Mouse (Mus musculus): ENCODE measurements at regions not wholly inside any gene's neighbourhood (a gene's known extent, or its start where the extent isn't known, plus 50 kb on each side); places are given as distances from the start of the nearest gene placed in this dataset.

DNA sequence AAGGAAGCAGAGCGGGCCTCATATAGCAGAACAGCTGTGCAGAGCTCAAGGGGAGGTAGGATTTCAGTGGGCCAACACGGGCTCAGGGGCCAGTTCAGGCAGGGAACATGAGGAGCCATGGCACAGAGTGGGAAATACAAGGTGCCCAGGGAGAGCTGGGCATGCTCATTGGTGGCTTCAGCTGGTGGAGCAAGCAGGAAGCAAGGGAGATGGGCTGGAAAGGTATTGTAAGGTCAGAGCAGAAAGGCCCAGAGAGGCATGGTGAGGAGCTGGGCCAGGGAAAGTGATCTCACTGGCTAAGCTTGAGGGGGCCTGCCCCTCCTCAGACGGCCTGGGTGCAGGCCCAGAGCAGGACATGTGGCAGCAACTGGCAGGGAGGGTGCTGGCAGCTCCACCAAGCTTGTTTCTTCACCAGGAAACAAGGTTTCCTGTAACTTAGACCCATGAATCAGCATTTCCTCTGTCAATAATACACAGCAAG lies 155.2 kb upstream of the Lpp start:
- H3K27ac ChIP-seq (ENCODE audit: control insufficient read depth, insufficient read depth, low read length): peak overlapping the region; percentile 48
- 34% methylated on average over 3 of the region's 3 CpGs for WGBS
- no peak overlapping the region for H3K4me3 ChIP-seq (ENCODE audit: control insufficient read depth, insufficient read depth, low read length)
- peaks cover 29% of the 10 kb centered on the region for H3K4me1 ChIP-seq (replicated peaks; ENCODE audit: control insufficient read depth, insufficient read depth, low read length)
- peak; percentile 51 for DNase-seq
- no peak for TF ChIP-seq CTCF (IDR thresholded peaks at IDR 0.05; ENCODE audit: borderline replicate concordance, control insufficient read depth, extremely low read depth, insufficient read depth, low read length, poor library complexity)
- no peak for TF ChIP-seq POLR2A (IDR thresholded peaks at IDR 0.05; ENCODE audit: control insufficient read depth, extremely low read depth, insufficient read depth, low read length, poor library complexity)
- no peaks in the 10 kb centered on the region for H3K36me3 ChIP-seq (ENCODE audit: control insufficient read depth, insufficient read depth, low read length)
- no peaks in the 10 kb centered on the region for H3K27me3 ChIP-seq (ENCODE audit: control insufficient read depth, insufficient read depth, low read length)

DNA sequence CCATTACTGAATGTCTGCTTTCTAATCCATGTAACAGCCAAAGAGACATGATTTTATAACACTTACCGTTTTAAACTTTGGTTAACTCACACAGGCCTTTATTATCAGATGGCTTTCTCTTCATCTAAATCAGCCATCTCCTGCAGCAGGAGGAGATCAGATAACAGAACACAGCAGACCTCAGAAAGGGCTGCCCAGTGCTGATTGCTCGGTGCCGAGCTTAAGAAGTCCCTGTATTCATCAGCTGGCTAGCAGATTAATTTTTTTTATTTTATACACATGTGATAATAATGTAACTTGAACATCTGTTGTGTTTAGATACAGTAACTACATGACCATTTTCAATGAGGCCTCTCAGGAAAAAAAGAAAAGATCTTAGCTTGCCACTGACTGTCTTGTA lies 155.9 kb upstream of the Lpp start:
- Histone ChIP-seq H3K27ac (ENCODE audit: control insufficient read depth, insufficient read depth, low read length) (no peak overlapping the region), H3K36me3 (ENCODE audit: control insufficient read depth, insufficient read depth, low read length) (no peaks in the 10 kb centered on the region), H3K27me3 (ENCODE audit: control insufficient read depth, insufficient read depth, low read length) (no peaks in the 10 kb centered on the region), H3K4me3 (ENCODE audit: control insufficient read depth, insufficient read depth, low read length) (no peak overlapping the region), H3K4me1 (replicated peaks; ENCODE audit: control insufficient read depth, insufficient read depth, low read length) (peaks cover 29% of the 10 kb centered on the region)
- no peak for TF ChIP-seq POLR2A (IDR thresholded peaks at IDR 0.05; ENCODE audit: control insufficient read depth, extremely low read depth, insufficient read depth, low read length, poor library complexity)
- no peak for TF ChIP-seq CTCF (IDR thresholded peaks at IDR 0.05; ENCODE audit: borderline replicate concordance, control insufficient read depth, extremely low read depth, insufficient read depth, low read length, poor library complexity)
- 24% methylated on average over 3 of the region's 3 CpGs for WGBS
- DNase-seq: no peak

- Histone ChIP-seq H3K36me3 (ENCODE audit: control insufficient read depth, insufficient read depth, low read length) (no peaks in the 10 kb centered on the region), H3K4me1 (replicated peaks; ENCODE audit: control insufficient read depth, insufficient read depth, low read length) (peaks cover 34% of the 10 kb centered on the region), H3K4me3 (ENCODE audit: control insufficient read depth, insufficient read depth, low read length) (no peak overlapping the region), H3K27ac (ENCODE audit: control insufficient read depth, insufficient read depth, low read length) (no peak overlapping the region), H3K27me3 (ENCODE audit: control insufficient read depth, insufficient read depth, low read length) (no peaks in the 10 kb centered on the region)
- 97% methylated on average over 3 of the region's 3 CpGs for WGBS
- DNase-seq: no peak
- TF ChIP-seq CTCF (IDR thresholded peaks at IDR 0.05; ENCODE audit: borderline replicate concordance, control insufficient read depth, extremely low read depth, insufficient read depth, low read length, poor library complexity) (no peak), POLR2A (IDR thresholded peaks at IDR 0.05; ENCODE audit: control insufficient read depth, extremely low read depth, insufficient read depth, low read length, poor library complexity) (no peak)
Measured at GRCm38 (mm10) chr16:24237013-24237412, 156.3 kb upstream of the Lpp start.

GRCm38 (mm10) chr16:24236511-24236910 lies 156.8 kb upstream of the Lpp start:
- no peaks in the 10 kb centered on the region for H3K27me3 ChIP-seq (ENCODE audit: control insufficient read depth, insufficient read depth, low read length)
- H3K36me3 ChIP-seq (ENCODE audit: control insufficient read depth, insufficient read depth, low read length): no peaks in the 10 kb centered on the region
- H3K4me3 ChIP-seq (ENCODE audit: control insufficient read depth, insufficient read depth, low read length): no peak overlapping the region
- peaks cover 38% of the 10 kb centered on the region for H3K4me1 ChIP-seq (replicated peaks; ENCODE audit: control insufficient read depth, insufficient read depth, low read length)
- 89% methylated on average over 3 of the region's 3 CpGs for WGBS
- DNase-seq: no peak
- TF ChIP-seq POLR2A (IDR thresholded peaks at IDR 0.05; ENCODE audit: control insufficient read depth, extremely low read depth, insufficient read depth, low read length, poor library complexity) (no peak), CTCF (IDR thresholded peaks at IDR 0.05; ENCODE audit: borderline replicate concordance, control insufficient read depth, extremely low read depth, insufficient read depth, low read length, poor library complexity) (no peak)
- H3K27ac ChIP-seq (ENCODE audit: control insufficient read depth, insufficient read depth, low read length): no peak overlapping the region

- Histone ChIP-seq H3K4me1 (replicated peaks; ENCODE audit: control insufficient read depth, insufficient read depth, low read length) (peaks cover 40% of the 10 kb centered on the region), H3K36me3 (ENCODE audit: control insufficient read depth, insufficient read depth, low read length) (no peaks in the 10 kb centered on the region), H3K4me3 (ENCODE audit: control insufficient read depth, insufficient read depth, low read length) (no peak overlapping the region), H3K27me3 (ENCODE audit: control insufficient read depth, insufficient read depth, low read length) (no peaks in the 10 kb centered on the region), H3K27ac (ENCODE audit: control insufficient read depth, insufficient read depth, low read length) (no peak overlapping the region)
- DNase-seq: no peak
- TF ChIP-seq POLR2A (IDR thresholded peaks at IDR 0.05; ENCODE audit: control insufficient read depth, extremely low read depth, insufficient read depth, low read length, poor library complexity) (no peak), CTCF (IDR thresholded peaks at IDR 0.05; ENCODE audit: borderline replicate concordance, control insufficient read depth, extremely low read depth, insufficient read depth, low read length, poor library complexity) (no peak)
- 66% methylated on average over 11 of the region's 11 CpGs for WGBS
Measured at GRCm38 (mm10) chr16:24234795-24235194, 158.5 kb upstream of the Lpp start.

DNA sequence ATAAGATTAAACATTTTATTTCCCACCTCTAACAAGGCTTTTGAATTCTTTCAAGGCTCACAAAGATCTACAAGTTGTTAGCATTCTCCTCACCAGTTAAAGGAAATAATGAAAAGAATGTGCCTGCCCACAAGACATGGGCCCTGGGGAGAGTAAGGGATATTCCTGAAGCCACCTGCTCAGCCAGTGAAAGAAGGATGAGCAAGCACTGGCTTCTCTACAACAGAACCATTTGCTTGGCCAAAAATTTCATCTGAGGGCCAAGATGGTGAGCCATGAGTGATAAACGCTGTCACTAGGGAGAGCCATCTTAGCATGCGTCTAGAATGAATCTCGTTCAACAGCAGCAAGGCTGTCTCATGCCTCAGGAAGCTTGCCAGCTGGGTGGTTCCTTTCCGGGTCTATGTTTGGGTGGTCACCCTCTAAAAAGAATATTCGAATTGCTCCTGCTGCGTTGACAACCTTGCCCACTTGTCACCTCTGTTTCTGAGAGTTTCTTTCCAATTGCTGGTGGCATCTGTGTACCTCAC lies 161.2 kb upstream of the Lpp start:
- peaks cover 35% of the 10 kb centered on the region for H3K4me1 ChIP-seq (replicated peaks; ENCODE audit: control insufficient read depth, insufficient read depth, low read length)
- no peak overlapping the region for H3K27ac ChIP-seq (ENCODE audit: control insufficient read depth, insufficient read depth, low read length)
- 92% methylated on average over 6 of the region's 6 CpGs for WGBS
- no peaks in the 10 kb centered on the region for H3K27me3 ChIP-seq (ENCODE audit: control insufficient read depth, insufficient read depth, low read length)
- H3K4me3 ChIP-seq (ENCODE audit: control insufficient read depth, insufficient read depth, low read length): no peak overlapping the region
- TF ChIP-seq CTCF (IDR thresholded peaks at IDR 0.05; ENCODE audit: borderline replicate concordance, control insufficient read depth, extremely low read depth, insufficient read depth, low read length, poor library complexity) (no peak), POLR2A (IDR thresholded peaks at IDR 0.05; ENCODE audit: control insufficient read depth, extremely low read depth, insufficient read depth, low read length, poor library complexity) (no peak)
- H3K36me3 ChIP-seq (ENCODE audit: control insufficient read depth, insufficient read depth, low read length): no peaks in the 10 kb centered on the region
- DNase-seq: no peak

GRCm38 (mm10) chr16:24231506-24231905 lies 161.8 kb upstream of the Lpp start:
- no peak overlapping the region for H3K27ac ChIP-seq (ENCODE audit: control insufficient read depth, insufficient read depth, low read length)
- 72% methylated on average over 5 of the region's 5 CpGs for WGBS
- no peak overlapping the region for H3K4me3 ChIP-seq (ENCODE audit: control insufficient read depth, insufficient read depth, low read length)
- DNase-seq: no peak
- no peak for TF ChIP-seq POLR2A (IDR thresholded peaks at IDR 0.05; ENCODE audit: control insufficient read depth, extremely low read depth, insufficient read depth, low read length, poor library complexity)
- TF ChIP-seq CTCF (IDR thresholded peaks at IDR 0.05; ENCODE audit: borderline replicate concordance, control insufficient read depth, extremely low read depth, insufficient read depth, low read length, poor library complexity): 0 out of 2 replicates have a peak, but pooled peaks have one; percentile 14
- no peaks in the 10 kb centered on the region for H3K36me3 ChIP-seq (ENCODE audit: control insufficient read depth, insufficient read depth, low read length)
- peaks cover 31% of the 10 kb centered on the region for H3K4me1 ChIP-seq (replicated peaks; ENCODE audit: control insufficient read depth, insufficient read depth, low read length)
- no peaks in the 10 kb centered on the region for H3K27me3 ChIP-seq (ENCODE audit: control insufficient read depth, insufficient read depth, low read length)
